Mouse (Mus musculus) CH12.LX (cell line): Measurements from ENCODE around the gene Fam219b. TPM values are rescaled to one million over a fixed set of nuclear protein-coding genes. Genes with fewer than 3 reads are reported as not detected.
A peak's percentile ranks its signal among the peaks of the same experiment; 100 is the strongest.

Experiments used
- DNase-seq: peaks from one replicate; pipeline ENCODE4 v3.0.0-alpha.2; 2013; ENCODE audit errors: extremely low read depth
- H3K27ac ChIP-seq: 2 replicates; pipeline ENCODE4 v1.5.1; 2012; ENCODE audit warnings: low read depth, mild to moderate bottlenecking, control low read depth, moderate library complexity; ENCODE audit not compliant: insufficient read depth
- H3K27me3 ChIP-seq: replicated peaks from 2 replicates; pipeline ENCODE3; 2012; ENCODE audit warnings: inconsistent platforms
- H3K36me3 ChIP-seq, 2 experiments: replicated peaks in 1 of 2; 2 replicates each; pipeline versions ENCODE3 to v1.6.1; 2012; ENCODE audit warnings: inconsistent platforms in 1 of 2, low read length in 1 of 2, mild to moderate bottlenecking in 1 of 2, mixed read lengths in 1 of 2, moderate library complexity in 1 of 2; ENCODE audit not compliant: control insufficient read depth in 1 of 2, insufficient read depth in 1 of 2
- H3K4me1 ChIP-seq, 2 experiments: 2 replicates each; pipeline ENCODE4 v1.6.1; 2012; ENCODE audit warnings: inconsistent platforms in 1 of 2, moderate library complexity in 1 of 2; ENCODE audit not compliant: insufficient read depth in 2 of 2, control insufficient read depth in 1 of 2
- H3K4me2 ChIP-seq: 2 replicates; pipeline ENCODE4 v1.6.1; 2012; ENCODE audit warnings: low read depth, mild to moderate bottlenecking, control low read depth; ENCODE audit not compliant: poor library complexity, insufficient read depth, severe bottlenecking
- H3K4me3 ChIP-seq, 3 experiments: fragments of 150-350 bp in 1 of 3; sonication (generic) in 1 of 3; replicated peaks in 1 of 3; 2 replicates each; pipeline versions ENCODE3 to v1.5.1; 2011 to 2012; ENCODE audit warnings: low read depth in 2 of 3, low read length in 2 of 3, mild to moderate bottlenecking in 2 of 3, moderate library complexity in 2 of 3, control low read depth in 1 of 3, improper control_type of control experiment in 1 of 3, inconsistent platforms in 1 of 3, mixed read lengths in 1 of 3; ENCODE audit not compliant: poor library complexity in 1 of 3
- H3K79me2 ChIP-seq: replicated peaks from 2 replicates; pipeline ENCODE4 v1.6.1; 2012; ENCODE audit warnings: mild to moderate bottlenecking, moderate library complexity; ENCODE audit not compliant: control insufficient read depth, poor library complexity, insufficient read depth, severe bottlenecking; ENCODE audit errors: extremely low read depth
- H3K9ac ChIP-seq: 2 replicates; pipeline ENCODE4 v1.6.1; 2012; ENCODE audit warnings: low read depth, mild to moderate bottlenecking, control low read depth, moderate library complexity; ENCODE audit not compliant: insufficient read depth
- H3K9me3 ChIP-seq: replicated peaks from 2 replicates; pipeline ENCODE3; 2012; ENCODE audit warnings: low read length, inconsistent platforms, mixed read lengths
- CHD2 ChIP-seq: IDR thresholded peaks from 2 replicates; pipeline ENCODE4 v1.6.1; 2011; ENCODE audit warnings: low read length, improper control_type of control experiment
- CTCF ChIP-seq, 2 experiments: IDR thresholded peaks in 1 of 2; conservative IDR thresholded peaks in 1 of 2; 2 replicates each; pipeline ENCODE4 v1.5.1; 2011 to 2012; ENCODE audit warnings: low read depth in 2 of 2, low read length in 2 of 2, improper control_type of control experiment in 1 of 2, inconsistent platforms in 1 of 2, mild to moderate bottlenecking in 1 of 2, moderate library complexity in 1 of 2
- E2F4 ChIP-seq: IDR thresholded peaks from 2 replicates; pipeline ENCODE4 v1.6.1; 2011; ENCODE audit warnings: low read depth, low read length, improper control_type of control experiment; ENCODE audit not compliant: insufficient replicate concordance
- GABPA ChIP-seq: IDR thresholded peaks from 2 replicates; pipeline ENCODE4 v1.6.1; 2012; ENCODE audit warnings: low read depth, low read length, improper control_type of control experiment, inconsistent platforms; ENCODE audit not compliant: insufficient replicate concordance
- HCFC1 ChIP-seq: IDR thresholded peaks from 2 replicates; pipeline ENCODE4 v1.6.1; 2012; ENCODE audit warnings: low read depth, mild to moderate bottlenecking, inconsistent platforms, low read length, improper control_type of control experiment
- JUN ChIP-seq: IDR thresholded peaks from 2 replicates; pipeline ENCODE4 v1.6.1; 2011; ENCODE audit warnings: low read depth, mild to moderate bottlenecking, low read length, improper control_type of control experiment, moderate library complexity; ENCODE audit not compliant: insufficient read depth
- JUND ChIP-seq: conservative IDR thresholded peaks from 2 replicates; pipeline ENCODE4 v1.6.1; 2011; ENCODE audit warnings: low read depth, low read length, improper control_type of control experiment
- MAFK ChIP-seq: IDR thresholded peaks from 2 replicates; pipeline ENCODE4 v1.6.1; 2011; ENCODE audit warnings: low read length, improper control_type of control experiment; ENCODE audit not compliant: insufficient replicate concordance
- MXI1 ChIP-seq: IDR thresholded peaks from 2 replicates; pipeline ENCODE4 v1.6.1; 2011; ENCODE audit warnings: mild to moderate bottlenecking, low read depth, low read length, improper control_type of control experiment
- MYC ChIP-seq: IDR thresholded peaks from 2 replicates; pipeline ENCODE4 v1.6.1; 2011; ENCODE audit warnings: low read depth, mild to moderate bottlenecking, improper control_type of control experiment, low read length
- POLR2A ChIP-seq: IDR thresholded peaks from 2 replicates; pipeline ENCODE4 v1.6.1; 2011; ENCODE audit warnings: low read depth, mild to moderate bottlenecking, improper control_type of control experiment, low read length
- RAD21 ChIP-seq: IDR thresholded peaks from 2 replicates; pipeline ENCODE4 v1.6.1; 2011; ENCODE audit warnings: low read depth, mild to moderate bottlenecking, low read length, improper control_type of control experiment, moderate library complexity
- SIN3A ChIP-seq: IDR thresholded peaks from 2 replicates; pipeline ENCODE4 v1.6.1; 2012; ENCODE audit warnings: low read length, improper control_type of control experiment, inconsistent platforms
- SMC3 ChIP-seq: IDR thresholded peaks from 2 replicates; pipeline ENCODE4 v1.6.1; 2011; ENCODE audit warnings: low read depth, low read length, improper control_type of control experiment
- TBP ChIP-seq: conservative IDR thresholded peaks from 2 replicates; pipeline ENCODE4 v1.6.1; 2011; ENCODE audit warnings: low read depth, low read length, improper control_type of control experiment
- UBTF ChIP-seq: IDR thresholded peaks from 2 replicates; pipeline ENCODE4 v1.6.1; 2012; ENCODE audit warnings: low read depth, mild to moderate bottlenecking, inconsistent platforms, low read length, improper control_type of control experiment, moderate library complexity
- USF1 ChIP-seq: IDR thresholded peaks from 2 replicates; pipeline ENCODE4 v1.6.1; 2014; ENCODE audit warnings: low read depth, mild to moderate bottlenecking, inconsistent platforms, low read length, improper control_type of control experiment
- ZKSCAN1 ChIP-seq: IDR thresholded peaks from 2 replicates; pipeline ENCODE4 v1.6.1; 2012; ENCODE audit warnings: low read depth, inconsistent platforms, low read length, improper control_type of control experiment, borderline replicate concordance
- ZNF384 ChIP-seq: IDR thresholded peaks from 2 replicates; pipeline ENCODE4 v1.6.1; 2012; ENCODE audit warnings: low read depth, low read length, improper control_type of control experiment, inconsistent platforms
- dilution Hi-C: fragments of 300-500 bp; cut with MboI; formaldehyde crosslinking; loops from 2 replicates; pipeline ENCODE4 v1.14.3; 2020; ENCODE audit warnings: low sequenced_read_pairs; ENCODE audit not compliant: extremely low pct_unique_long_range_greater_than_20kb, extremely low pct_ligation_motif_present
- in situ Hi-C: fragments of 300-500 bp; cut with MboI; formaldehyde crosslinking; loops from 3 replicates; pipeline ENCODE4 v1.14.3; 2019; ENCODE audit warnings: low sequenced_read_pairs, low pct_ligation_motif_present, low pct_unique_long_range_greater_than_20kb, mixed read lengths
- polyA plus RNA-seq: library from polyadenylated mRNA; unstranded; fragments of >175 nt; gene quantifications from 2 replicates; pipeline ENCODE4 v1.2.1, GENCODE M21; 2012; ENCODE audit warnings: low read depth; ENCODE audit not compliant: insufficient read length
- total RNA-seq, 2 experiments: library from RNA; depleted of rRNA; stranded (reverse); fragments of 300-350 nt in 1 of 2; fragments of >200 nt in 1 of 2; gene quantifications; 2 replicates each; pipeline ENCODE4 v1.2.3; 2012 to 2014

Gene Fam219b
- total and polyA plus RNA-seq, 3 experiments: 8.3 to 10.6 (median 9.2) TPM

DNA sequence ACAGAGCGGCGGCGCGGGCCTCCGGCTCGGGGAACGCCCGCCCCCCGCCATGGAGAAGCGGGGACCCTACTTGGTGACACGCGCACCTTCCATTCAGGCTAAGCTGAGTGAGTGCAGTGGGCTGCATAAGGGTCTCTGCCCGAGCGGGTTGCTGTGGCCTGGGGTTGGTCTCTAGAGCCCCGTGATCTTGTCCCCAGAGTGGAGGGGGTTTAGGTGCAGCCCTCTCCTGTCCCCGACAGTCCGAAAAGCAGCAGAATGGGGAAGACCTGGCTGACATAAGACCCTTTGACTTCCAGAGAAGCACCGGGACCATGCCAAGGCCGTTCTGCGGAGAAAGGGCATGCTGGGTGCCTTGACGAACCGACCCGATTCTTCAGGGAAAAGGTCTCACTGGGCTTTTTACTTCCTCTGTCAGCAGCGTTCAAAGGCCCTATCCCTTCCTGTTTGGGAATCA is 427 bp downstream of the Fam219b start (continued):
- TF ChIP-seq ZKSCAN1 (no peak), MXI1 (peak; percentile 73; the same call in 1 of the 2 replicates), GABPA (no peak), MYC (0 out of 2 replicates have a peak, but pooled peaks have one; percentile 1), POLR2A (no peak), JUND (no peak), JUN (no peak), TBP (no peak), SIN3A (0 out of 2 replicates have a peak, but pooled peaks have one; percentile 10), USF1 (no peak), RAD21 (no peak), CHD2 (no peak), CTCF (conservative IDR thresholded peaks at IDR 0.05 in 1 of 2, IDR thresholded peaks at IDR 0.05 in 1 of 2; ENCODE audit: low read depth in 2 of 2, low read length in 2 of 2) (no peak), ZNF384 (no peak), UBTF (no peak; the same call in 1 of the 2 replicates)
- TF ChIP-seq, all 38 proteins: peak for 5

DNA sequence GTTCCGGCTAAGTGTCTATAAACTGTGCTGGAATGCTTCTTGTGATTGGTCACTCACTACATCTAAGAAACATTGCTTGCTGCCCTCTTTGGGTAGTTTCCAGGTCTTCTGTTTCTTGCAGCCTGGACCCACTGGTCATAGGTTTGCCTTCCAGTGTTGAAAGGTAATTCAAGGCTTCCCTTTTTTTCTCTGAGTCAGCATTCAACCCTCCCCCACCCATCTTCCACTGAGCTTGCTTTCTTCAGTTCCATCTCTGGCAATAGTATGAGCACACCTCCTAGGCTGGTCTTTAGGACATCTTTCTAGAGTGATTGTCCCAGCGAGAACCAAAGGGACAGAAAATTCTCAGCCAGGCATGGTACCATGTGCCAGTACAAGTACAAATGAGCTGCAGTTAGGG is 2.2 kb downstream of the Fam219b start:
- TF ChIP-seq MAFK (peak; percentile 71; the same call in 1 of the 2 replicates), TBP (no peak), E2F4 (no peak)
- H3K4me3 ChIP-seq: no peak overlapping the region
- no peak overlapping the region for H3K4me2 ChIP-seq
- H3K27ac ChIP-seq: no peak overlapping the region
- no peaks in the 10 kb centered on the region for H3K9me3 ChIP-seq
- H3K36me3 ChIP-seq: peaks cover 42 to 67% of the 10 kb centered on the region in 2 experiments
- H3K79me2 ChIP-seq: peaks cover 10% of the 10 kb centered on the region
- in situ Hi-C loops (no loop called here), dilution Hi-C loops (no loop called here)
- no peak for DNase-seq
- H3K27me3 ChIP-seq: no peaks in the 10 kb centered on the region
- H3K9ac ChIP-seq: no peak overlapping the region
- H3K4me1 ChIP-seq: peaks cover 7 to 24% of the 10 kb centered on the region in 2 experiments

DNA sequence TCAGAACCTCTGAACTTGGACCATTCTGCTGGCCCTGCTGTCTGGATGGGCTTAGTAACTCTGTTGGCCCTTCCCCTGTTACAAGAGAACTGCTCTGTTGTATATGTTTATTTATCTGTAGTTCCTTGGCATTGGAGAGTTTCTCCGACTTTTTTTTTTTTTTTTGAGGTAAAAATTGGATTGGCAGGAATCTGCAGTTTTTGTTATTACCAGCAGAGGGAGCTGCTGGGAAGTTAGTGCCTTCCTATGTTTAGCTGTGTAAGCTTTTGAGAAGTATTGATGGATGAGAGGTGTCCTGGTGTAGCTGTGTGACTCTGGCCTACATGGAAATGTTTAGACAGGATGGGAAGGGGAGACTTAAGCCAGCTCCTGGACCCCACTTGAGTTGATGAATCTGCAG is 4.0 kb downstream of the Fam219b start:
- Histone ChIP-seq H3K4me2 (no peak overlapping the region), H3K9ac (no peak overlapping the region), H3K4me1 (peaks cover 7 to 23% of the 10 kb centered on the region in 2 experiments), H3K9me3 (no peaks in the 10 kb centered on the region), H3K27me3 (no peaks in the 10 kb centered on the region), H3K36me3 (peaks cover 58 to 76% of the 10 kb centered on the region in 2 experiments), H3K4me3 (no peak overlapping the region), H3K27ac (no peak overlapping the region), H3K79me2 (peaks cover 10% of the 10 kb centered on the region)
- DNase-seq: no peak
- TF ChIP-seq RAD21: peak; percentile 68
- peak; percentile 71 for TF ChIP-seq SMC3
- peak; percentile 96 for TF ChIP-seq ZNF384
- no peak for TF ChIP-seq HCFC1
- peak; percentile 71 to 78 for TF ChIP-seq CTCF (conservative IDR thresholded peaks at IDR 0.05 in 1 of 2, IDR thresholded peaks at IDR 0.05 in 1 of 2; ENCODE audit: low read depth in 2 of 2, low read length in 2 of 2)
- dilution Hi-C loops: no loop called here
- in situ Hi-C loops: no loop called here
